ENCODE assay signal across 20 mouse cellular contexts in genomic region chr8:118306957-118307356, GRCm38 (mm10). TPM values are rescaled to one million over a fixed set of nuclear protein-coding genes. Genes with fewer than 3 reads are reported as not detected.
"Had no signal": no experiment of that assay in that cellular context is flagged by ENCODE, and none has a peak within 500 bp of the region (broad histone marks: within the 10 kb centered on the region; RNA-seq: fewer than 3 reads in every experiment).

No protein-coding gene starts in this region.

- DNase-seq: kidney, adult 8-10 months; kidney, postnatal 14 days; kidney, postnatal 4 days; layer of hippocampus, adult 9-11 months; liver; lung, adult 18-20 months; lung, postnatal 36 days; midbrain, embryonic 14.5 days; thymus, adult 2 months; thymus, postnatal 14 days; thymus, postnatal 4 days had no signal

- H3K9ac ChIP-seq: kidney, embryonic 15.5 days; limb, embryonic 13.5 days; liver, embryonic 12.5 days; liver, embryonic 15.5 days had no signal

- H3K27ac ChIP-seq: kidney, embryonic 15.5 days; layer of hippocampus, adult 2 months; limb, embryonic 10.5 days; limb, embryonic 13.5 days; liver, embryonic 12.5 days; liver, embryonic 15.5 days had no signal

- H3K36me3 ChIP-seq: kidney, embryonic 15.5 days; limb, embryonic 10.5 days; limb, embryonic 13.5 days; liver, embryonic 12.5 days; liver, embryonic 15.5 days had no signal

- H3K4me3 ChIP-seq: kidney, embryonic 15.5 days; layer of hippocampus, adult 2 months; limb, embryonic 10.5 days; limb, embryonic 13.5 days; liver, embryonic 12.5 days; liver, embryonic 15.5 days had no signal

- H3K9me3 ChIP-seq: kidney, embryonic 15.5 days; limb, embryonic 10.5 days; limb, embryonic 13.5 days; liver, embryonic 12.5 days; liver, embryonic 15.5 days had no signal

- H3K4me2 ChIP-seq: kidney, embryonic 15.5 days; limb, embryonic 13.5 days; liver, embryonic 12.5 days; liver, embryonic 15.5 days; midbrain, embryonic 11.5 days had no signal

- ATAC-seq: liver, embryonic 12.5 days had no signal

- H3K4me1 ChIP-seq: limb, embryonic 10.5 days; limb, embryonic 13.5 days; liver, embryonic 12.5 days; liver, embryonic 15.5 days had no signal

- H3K27me3 ChIP-seq: kidney, embryonic 15.5 days; limb, embryonic 13.5 days; liver, embryonic 12.5 days; liver, embryonic 15.5 days had no signal

RNA-seq across cellular contexts. Expression of gene Cdh13, which starts 23.4 kb away (rescaled TPM):
- total RNA-seq: megakaryocyte progenitor cell, adult 5-6 weeks; megakaryocyte-erythroid progenitor cell, adult 5-6 weeks had no signal
